Mouse (Mus musculus) midbrain, embryonic 15.5 days (tissue): ENCODE measurements around the gene Smc6. TPM values are rescaled to one million over a fixed set of nuclear protein-coding genes. Genes with fewer than 3 reads are reported as not detected.

Source experiments
- ATAC-seq: fragments of 200-750 bp; cut with Nextera tagmentation; replicated peaks from 2 replicates; pipeline ENCODE4 v1.8.0; 2017; ENCODE audit warnings: moderate TSS enrichment
- H3K27ac ChIP-seq: fragments of 300-500 bp; sonication (generic); 2 replicates; pipeline ENCODE4 v1.5.1; 2015; ENCODE audit warnings: mild to moderate bottlenecking, inconsistent platforms
- H3K27me3 ChIP-seq: fragments of 300-500 bp; sonication (generic); replicated peaks from 2 replicates; pipeline ENCODE4 v1.6.1; 2015; ENCODE audit warnings: inconsistent platforms
- H3K36me3 ChIP-seq: fragments of 300-500 bp; sonication (generic); replicated peaks from 2 replicates; pipeline ENCODE4 v1.6.1; 2015; ENCODE audit warnings: inconsistent platforms
- H3K4me1 ChIP-seq: fragments of 300-500 bp; sonication (generic); 2 replicates; pipeline ENCODE4 v1.6.1; 2015; ENCODE audit warnings: inconsistent platforms
- H3K4me2 ChIP-seq: fragments of 300-500 bp; sonication (generic); 2 replicates; pipeline ENCODE4 v1.6.1; 2015; ENCODE audit warnings: inconsistent platforms, mild to moderate bottlenecking, moderate library complexity
- H3K4me3 ChIP-seq: fragments of 300-500 bp; sonication (generic); 2 replicates; pipeline ENCODE4 v1.5.1; 2015; ENCODE audit warnings: mild to moderate bottlenecking, inconsistent platforms
- H3K9ac ChIP-seq: fragments of 300-500 bp; sonication (generic); 2 replicates; pipeline ENCODE4 v1.6.1; 2015; ENCODE audit warnings: mild to moderate bottlenecking, inconsistent platforms
- H3K9me3 ChIP-seq: fragments of 300-500 bp; sonication (generic); 2 replicates; pipeline ENCODE4 v1.6.1; 2016; ENCODE audit warnings: inconsistent platforms
- WGBS: fragments of 180-500 bp; shearing (Covaris S2); methylation state at CpG from one replicate; pipeline ENCODE4 v1.1.7; 2015; ENCODE audit warnings: mixed read lengths; 5-methylcytosine and 5-hydroxymethylcytosine counted together
- polyA plus RNA-seq: library from polyadenylated mRNA; unstranded; fragments of >200 nt; fragmentation: Nextera tagmentation; extraction: Ambion mirVana; gene quantifications from 2 replicates; pipeline ENCODE4 v1.2.1, GENCODE M21; 2015

The Smc6 gene
- polyA plus RNA-seq, 1 experiment from 2014 or later: 107 TPM

DNA sequence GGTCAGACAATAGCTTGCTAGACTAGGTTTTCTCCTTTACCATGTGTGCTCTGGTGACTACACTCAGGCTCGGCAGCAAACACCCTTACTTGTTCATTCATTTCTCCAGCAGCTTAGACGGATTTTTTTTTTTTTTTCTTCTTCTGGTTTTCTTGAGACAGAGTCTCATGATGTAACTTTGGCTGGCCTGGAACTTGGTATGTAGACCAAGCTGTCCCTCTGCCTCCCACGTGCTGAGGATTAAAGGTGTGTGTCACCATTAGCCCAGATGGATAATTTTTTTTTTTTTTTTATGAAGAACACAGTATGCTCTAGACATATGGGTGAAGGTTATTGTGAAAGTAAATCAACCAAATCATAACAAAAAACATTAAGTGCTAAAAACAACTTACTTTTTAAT is 15.4 kb upstream of the Smc6 start:
- WGBS: 77% methylated on average over 3 of the region's 3 CpGs
- no peak overlapping the region for H3K27ac ChIP-seq
- no peaks in the 10 kb centered on the region for H3K36me3 ChIP-seq
- H3K4me3 ChIP-seq: no peak overlapping the region
- H3K9me3 ChIP-seq: no peaks in the 10 kb centered on the region
- H3K4me1 ChIP-seq: no peaks in the 10 kb centered on the region
- no peak overlapping the region for H3K9ac ChIP-seq
- no peak overlapping the region for H3K4me2 ChIP-seq
- no peaks in the 10 kb centered on the region for H3K27me3 ChIP-seq
- no peak for ATAC-seq

DNA sequence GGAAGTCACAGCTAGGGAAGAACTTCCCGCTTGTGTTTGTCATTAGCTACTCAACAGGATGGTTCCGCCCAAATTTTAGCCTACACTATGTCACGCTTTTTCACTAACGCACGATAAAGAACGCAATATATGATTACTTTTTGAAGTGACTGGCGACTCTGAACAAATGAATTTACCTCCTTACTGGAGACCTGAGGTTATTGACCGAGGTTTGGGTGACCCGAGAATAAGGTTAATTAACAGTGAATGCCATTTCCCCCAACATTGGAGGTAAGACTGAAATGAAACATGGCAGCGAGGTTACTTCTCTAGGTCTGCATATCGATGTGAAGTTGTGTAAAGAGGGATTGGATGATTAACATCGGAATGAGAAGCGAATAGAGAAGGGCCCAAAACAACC is 791 bp upstream of the Smc6 start:
- no peak for ATAC-seq
- Histone ChIP-seq H3K36me3 (no peaks in the 10 kb centered on the region), H3K4me1 (peaks cover 37% of the 10 kb centered on the region), H3K4me3 (peak overlapping the region; percentile 93), H3K27me3 (no peaks in the 10 kb centered on the region), H3K9me3 (no peaks in the 10 kb centered on the region), H3K9ac (peak overlapping the region; percentile 86; the same call in 1 of the 2 replicates), H3K27ac (no peak overlapping the region), H3K4me2 (peak overlapping the region; percentile 98)
- WGBS: 4% methylated on average over 13 of the region's 13 CpGs

DNA sequence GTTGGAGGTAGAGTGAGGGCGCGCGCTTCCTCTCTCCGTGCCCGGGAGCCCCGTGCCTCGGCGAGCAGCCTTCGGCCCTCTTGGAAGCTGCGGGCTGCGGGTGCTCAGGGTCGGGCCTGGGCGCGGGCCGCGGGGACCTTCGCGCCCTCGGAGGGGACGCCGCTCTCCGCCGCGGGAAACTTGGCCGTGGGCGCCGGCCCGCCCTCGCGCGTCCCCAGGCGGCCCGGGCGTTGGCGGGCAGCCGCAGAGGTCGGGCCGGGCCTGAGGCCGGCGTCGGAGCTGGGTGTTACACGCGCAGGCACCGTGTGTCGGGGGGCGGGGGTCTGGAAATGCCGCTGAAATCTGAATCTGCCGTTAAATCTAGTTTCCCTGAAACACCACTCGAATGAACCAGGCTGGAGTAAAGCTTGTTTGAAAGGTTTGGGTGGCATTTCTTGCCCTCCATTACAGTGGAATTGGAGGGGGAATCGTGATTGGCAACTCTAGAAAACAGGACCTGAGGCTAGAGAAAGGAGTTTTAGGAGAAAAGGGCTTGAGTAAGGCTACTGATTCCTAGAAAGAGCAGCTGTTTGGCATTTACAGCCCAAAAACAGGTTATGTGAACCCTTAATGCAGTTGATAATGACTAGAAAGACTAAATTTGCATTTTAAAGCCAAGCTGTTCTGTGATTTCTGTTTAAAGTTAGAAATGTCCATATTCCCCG is 748 bp downstream of the Smc6 start:
- peak; percentile 87 for ATAC-seq
- under 1% methylated on average over 51 of the region's 51 CpGs for WGBS
- Histone ChIP-seq H3K4me1 (peaks cover 38% of the 10 kb centered on the region), H3K4me3 (peak overlapping the region; percentile 93), H3K9ac (peak overlapping the region; percentile 86), H3K36me3 (no peaks in the 10 kb centered on the region), H3K9me3 (no peaks in the 10 kb centered on the region), H3K27ac (peak overlapping the region; percentile 90), H3K27me3 (no peaks in the 10 kb centered on the region), H3K4me2 (peak overlapping the region; percentile 98)

- H3K36me3 ChIP-seq: no peaks in the 10 kb centered on the region
- H3K4me3 ChIP-seq: peak overlapping the region; percentile 93
- no peak overlapping the region for H3K27ac ChIP-seq
- H3K4me1 ChIP-seq: peaks cover 38% of the 10 kb centered on the region
- 4% methylated on average over 4 of the region's 4 CpGs for WGBS
- no peaks in the 10 kb centered on the region for H3K27me3 ChIP-seq
- peak overlapping the region; percentile 86 for H3K9ac ChIP-seq
- no peaks in the 10 kb centered on the region for H3K9me3 ChIP-seq
- H3K4me2 ChIP-seq: peak overlapping the region; percentile 98
- ATAC-seq: no peak
Observed at GRCm38 (mm10) chr12:11267030-11267429, 1.3 kb downstream of the Smc6 start.

GRCm38 (mm10) chr12:11272568-11272967 is 6.9 kb downstream of the Smc6 start:
- Histone ChIP-seq H3K4me3 (no peak overlapping the region), H3K4me1 (peaks cover 18% of the 10 kb centered on the region), H3K4me2 (no peak overlapping the region), H3K9me3 (no peaks in the 10 kb centered on the region), H3K27ac (no peak overlapping the region), H3K36me3 (peaks cover 9% of the 10 kb centered on the region; the same call in 1 of the 2 replicates), H3K27me3 (no peaks in the 10 kb centered on the region), H3K9ac (no peak overlapping the region)
- WGBS: 92% methylated on average over 4 of the region's 4 CpGs
- ATAC-seq: no peak

GRCm38 (mm10) chr12:11273185-11273584 is 7.5 kb downstream of the Smc6 start:
- Histone ChIP-seq H3K4me1 (peaks cover 13% of the 10 kb centered on the region), H3K9ac (no peak overlapping the region), H3K4me3 (no peak overlapping the region), H3K27me3 (no peaks in the 10 kb centered on the region), H3K27ac (no peak overlapping the region), H3K36me3 (peaks cover 9% of the 10 kb centered on the region; the same call in 1 of the 2 replicates), H3K4me2 (no peak overlapping the region), H3K9me3 (no peaks in the 10 kb centered on the region)
- 92% methylated on average over 1 of the region's 1 CpGs for WGBS
- no peak for ATAC-seq

- no peak overlapping the region for H3K9ac ChIP-seq
- no peak for ATAC-seq
Observed at GRCm38 (mm10) chr12:11276632-11277031, 10.9 kb downstream of the Smc6 start.

GRCm38 (mm10) chr12:11277207-11277606 is 11.5 kb downstream of the Smc6 start:
- no peak for ATAC-seq
- Histone ChIP-seq H3K27ac (no peak overlapping the region), H3K27me3 (no peaks in the 10 kb centered on the region), H3K9ac (no peak overlapping the region), H3K4me3 (no peak overlapping the region), H3K4me1 (no peaks in the 10 kb centered on the region), H3K36me3 (peaks cover 23% of the 10 kb centered on the region), H3K9me3 (no peaks in the 10 kb centered on the region), H3K4me2 (no peak overlapping the region)
- WGBS: 94% methylated on average over 6 of the region's 6 CpGs

More at GRCm38 (mm10) chr12:11276632-11277031, 10.9 kb downstream of the Smc6 start:
- whole genome bisulfite sequencing: 89% methylated on average over 2 of the region's 2 CpGs
- Histone ChIP-seq H3K27me3 (no peaks in the 10 kb centered on the region), H3K4me3 (no peak overlapping the region), H3K4me1 (no peaks in the 10 kb centered on the region), H3K27ac (no peak overlapping the region), H3K4me2 (no peak overlapping the region), H3K9me3 (no peaks in the 10 kb centered on the region), H3K36me3 (peaks cover 20% of the 10 kb centered on the region)

- Histone ChIP-seq H3K9ac (no peak overlapping the region), H3K4me1 (no peaks in the 10 kb centered on the region), H3K4me2 (no peak overlapping the region), H3K4me3 (no peak overlapping the region), H3K27ac (no peak overlapping the region), H3K36me3 (peaks cover 17% of the 10 kb centered on the region), H3K27me3 (no peaks in the 10 kb centered on the region), H3K9me3 (no peaks in the 10 kb centered on the region)
- WGBS: 95% methylated on average over 3 of the region's 3 CpGs
- no peak for ATAC-seq
Observed at GRCm38 (mm10) chr12:11279886-11280285, 14.2 kb downstream of the Smc6 start.

DNA sequence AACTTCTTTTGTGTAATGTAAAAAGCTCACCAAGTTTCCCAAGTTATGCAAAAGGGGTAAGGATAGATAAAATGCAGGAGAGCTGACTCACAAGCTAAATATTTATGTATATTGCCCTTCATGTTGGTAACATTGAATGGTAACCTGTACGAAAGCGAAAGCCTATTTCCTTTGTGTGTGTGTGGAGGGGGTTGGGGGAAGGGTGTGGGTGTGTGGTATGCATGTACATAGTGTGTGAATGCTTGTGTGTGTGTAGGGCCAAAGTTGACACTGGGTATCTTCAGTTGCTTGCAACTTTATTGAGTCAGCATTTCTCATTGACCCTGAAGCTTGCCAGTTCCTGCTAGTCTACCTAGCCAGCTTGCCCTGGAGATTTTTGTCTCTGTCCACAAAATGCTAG is 15.9 kb downstream of the Smc6 start:
- Histone ChIP-seq H3K27me3 (no peaks in the 10 kb centered on the region), H3K4me2 (no peak overlapping the region), H3K4me3 (no peak overlapping the region), H3K4me1 (no peaks in the 10 kb centered on the region), H3K9me3 (no peaks in the 10 kb centered on the region), H3K36me3 (peaks cover 23% of the 10 kb centered on the region), H3K27ac (no peak overlapping the region), H3K9ac (no peak overlapping the region)
- no peak for ATAC-seq
- WGBS: 95% methylated on average over 2 of the region's 2 CpGs

- no peaks in the 10 kb centered on the region for H3K4me1 ChIP-seq
- peaks cover 31% of the 10 kb centered on the region for H3K36me3 ChIP-seq
- WGBS: 96% methylated on average over 2 of the region's 2 CpGs
Observed at GRCm38 (mm10) chr12:11286382-11286781, 20.7 kb downstream of the Smc6 start.

GRCm38 (mm10) chr12:11300858-11301257 is 35.2 kb downstream of the Smc6 start:
- Histone ChIP-seq H3K4me3 (no peak overlapping the region), H3K4me2 (no peak overlapping the region), H3K9me3 (no peaks in the 10 kb centered on the region), H3K9ac (no peak overlapping the region), H3K36me3 (peaks cover 35% of the 10 kb centered on the region), H3K27ac (no peak overlapping the region), H3K27me3 (no peaks in the 10 kb centered on the region), H3K4me1 (no peaks in the 10 kb centered on the region)
- no peak for ATAC-seq
- 96% methylated on average over 1 of the region's 1 CpGs for WGBS

More at GRCm38 (mm10) chr12:11286382-11286781, 20.7 kb downstream of the Smc6 start:
- Histone ChIP-seq H3K9me3 (no peaks in the 10 kb centered on the region), H3K4me3 (no peak overlapping the region), H3K4me2 (no peak overlapping the region), H3K27me3 (no peaks in the 10 kb centered on the region), H3K27ac (no peak overlapping the region), H3K9ac (no peak overlapping the region)
- no peak for ATAC-seq
